Mouse (Mus musculus): ENCODE data around the gene Dpp4. TPM values are rescaled to one million over a fixed set of nuclear protein-coding genes. Genes with fewer than 3 reads are reported as not detected.

The Dpp4 gene
- total and polyA plus RNA-seq, 2 experiments from 2014 or later, result 2.2 to 5.4 TPM

- Histone ChIP-seq H3K36me3 (ENCODE audit: insufficient read depth, low read length) (no peaks in the 10 kb centered on the region), H3K4me3 (ENCODE audit: low read depth, low read length) (no peak overlapping the region), H3K4me2 (ENCODE audit: low read depth, low read length, poor library complexity, severe bottlenecking) (no peak overlapping the region), H3K27me3 (ENCODE audit: insufficient read depth, low read length) (no peaks in the 10 kb centered on the region), H3K9ac (replicated peaks; ENCODE audit: low read length, poor library complexity, severe bottlenecking) (no peak overlapping the region), H3K9me3 (ENCODE audit: low read length) (no peaks in the 10 kb centered on the region), H3K27ac (ENCODE audit: low read depth, low read length) (no peak overlapping the region), H3K4me1 (ENCODE audit: insufficient read depth, low read length) (no peaks in the 10 kb centered on the region)
- TF ChIP-seq CTCF (IDR thresholded peaks at IDR 0.05), result no peak
- ATAC-seq (ENCODE audit: low FRiP score) (no peak), DNase-seq (ENCODE audit: low spot score) (no peak)
- 87% methylated on average over 3 of the region's 3 CpGs for WGBS
Measured at GRCm38 (mm10) chr2:62319489-62319888, 92.5 kb downstream of the Dpp4 start.

GRCm38 (mm10) chr2:62316930-62317329, 95.1 kb downstream of the Dpp4 start:
- H3K27me3 ChIP-seq (ENCODE audit: insufficient read depth, low read length), result no peaks in the 10 kb centered on the region
- H3K36me3 ChIP-seq (ENCODE audit: insufficient read depth, low read length), result no peaks in the 10 kb centered on the region
- TF ChIP-seq CTCF (IDR thresholded peaks at IDR 0.05), result no peak
- no peak for ATAC-seq (ENCODE audit: low FRiP score)
- WGBS, result 53% methylated on average over 2 of the region's 2 CpGs
- no peak overlapping the region for H3K9ac ChIP-seq (replicated peaks; ENCODE audit: low read length, poor library complexity, severe bottlenecking)
- no peak overlapping the region for H3K4me2 ChIP-seq (ENCODE audit: low read depth, low read length, poor library complexity, severe bottlenecking)
- no peaks in the 10 kb centered on the region for H3K9me3 ChIP-seq (ENCODE audit: low read length)
- no peaks in the 10 kb centered on the region for H3K4me1 ChIP-seq (ENCODE audit: insufficient read depth, low read length)
- no peak overlapping the region for H3K27ac ChIP-seq (ENCODE audit: low read depth, low read length)
- no peak for DNase-seq (ENCODE audit: low spot score)
- no peak overlapping the region for H3K4me3 ChIP-seq (ENCODE audit: low read depth, low read length)

- no peak overlapping the region for H3K4me2 ChIP-seq (ENCODE audit: low read depth, low read length, poor library complexity, severe bottlenecking)
- H3K4me1 ChIP-seq (ENCODE audit: insufficient read depth, low read length), result no peaks in the 10 kb centered on the region
- DNase-seq (ENCODE audit: low spot score) (no peak), ATAC-seq (ENCODE audit: low FRiP score) (no peak)
- TF ChIP-seq CTCF (IDR thresholded peaks at IDR 0.05), result no peak
- no peak overlapping the region for H3K9ac ChIP-seq (replicated peaks; ENCODE audit: low read length, poor library complexity, severe bottlenecking)
- no peaks in the 10 kb centered on the region for H3K36me3 ChIP-seq (ENCODE audit: insufficient read depth, low read length)
- H3K27ac ChIP-seq (ENCODE audit: low read depth, low read length), result no peak overlapping the region
- no peak overlapping the region for H3K4me3 ChIP-seq (ENCODE audit: low read depth, low read length)
- WGBS, result 76% methylated on average over 2 of the region's 2 CpGs
- no peaks in the 10 kb centered on the region for H3K27me3 ChIP-seq (ENCODE audit: insufficient read depth, low read length)
- no peaks in the 10 kb centered on the region for H3K9me3 ChIP-seq (ENCODE audit: low read length)
Measured at GRCm38 (mm10) chr2:62307477-62307876, 104.6 kb downstream of the Dpp4 start.

GRCm38 (mm10) chr2:62306978-62307377, 105.1 kb downstream of the Dpp4 start:
- DNase-seq (ENCODE audit: low spot score) (no peak), ATAC-seq (ENCODE audit: low FRiP score) (no peak)
- Histone ChIP-seq H3K27ac (ENCODE audit: low read depth, low read length) (no peak overlapping the region), H3K4me1 (ENCODE audit: insufficient read depth, low read length) (no peaks in the 10 kb centered on the region), H3K4me3 (ENCODE audit: low read depth, low read length) (no peak overlapping the region), H3K9ac (replicated peaks; ENCODE audit: low read length, poor library complexity, severe bottlenecking) (no peak overlapping the region), H3K9me3 (ENCODE audit: low read length) (no peaks in the 10 kb centered on the region), H3K4me2 (ENCODE audit: low read depth, low read length, poor library complexity, severe bottlenecking) (no peak overlapping the region), H3K36me3 (ENCODE audit: insufficient read depth, low read length) (no peaks in the 10 kb centered on the region), H3K27me3 (ENCODE audit: insufficient read depth, low read length) (no peaks in the 10 kb centered on the region)
- 93% methylated on average over 5 of the region's 5 CpGs for WGBS
- TF ChIP-seq CTCF (IDR thresholded peaks at IDR 0.05), result no peak

- Histone ChIP-seq H3K9me3 (ENCODE audit: low read length) (no peaks in the 10 kb centered on the region), H3K4me1 (ENCODE audit: insufficient read depth, low read length) (no peaks in the 10 kb centered on the region), H3K27ac (ENCODE audit: low read depth, low read length) (no peak overlapping the region), H3K9ac (replicated peaks; ENCODE audit: low read length, poor library complexity, severe bottlenecking) (no peak overlapping the region), H3K4me2 (ENCODE audit: low read depth, low read length, poor library complexity, severe bottlenecking) (no peak overlapping the region), H3K4me3 (ENCODE audit: low read depth, low read length) (no peak overlapping the region), H3K36me3 (ENCODE audit: insufficient read depth, low read length) (no peaks in the 10 kb centered on the region), H3K27me3 (ENCODE audit: insufficient read depth, low read length) (no peaks in the 10 kb centered on the region)
- no peak for TF ChIP-seq CTCF (IDR thresholded peaks at IDR 0.05)
- DNase-seq (ENCODE audit: low spot score) (no peak), ATAC-seq (ENCODE audit: low FRiP score) (no peak)
- WGBS, result 87% methylated on average over 2 of the region's 2 CpGs
Measured at GRCm38 (mm10) chr2:62301716-62302115, 110.3 kb downstream of the Dpp4 start.

GRCm38 (mm10) chr2:62293846-62294245, 118.2 kb downstream of the Dpp4 start:
- DNase-seq (ENCODE audit: low spot score) (peak; percentile 61), ATAC-seq (ENCODE audit: low FRiP score) (no peak)
- Histone ChIP-seq H3K4me3 (ENCODE audit: low read depth, low read length) (no peak overlapping the region), H3K36me3 (ENCODE audit: insufficient read depth, low read length) (no peaks in the 10 kb centered on the region), H3K9me3 (ENCODE audit: low read length) (no peaks in the 10 kb centered on the region), H3K27ac (ENCODE audit: low read depth, low read length) (no peak overlapping the region), H3K4me1 (ENCODE audit: insufficient read depth, low read length) (no peaks in the 10 kb centered on the region), H3K4me2 (ENCODE audit: low read depth, low read length, poor library complexity, severe bottlenecking) (no peak overlapping the region), H3K27me3 (ENCODE audit: insufficient read depth, low read length) (no peaks in the 10 kb centered on the region), H3K9ac (replicated peaks; ENCODE audit: low read length, poor library complexity, severe bottlenecking) (no peak overlapping the region)
- 36% methylated on average over 2 of the region's 2 CpGs for WGBS
- TF ChIP-seq CTCF (IDR thresholded peaks at IDR 0.05), result no peak
